Mouse (Mus musculus) limb, embryonic 12.5 days (tissue): ENCODE results near the gene Zbtb21. TPM values are rescaled to one million over a fixed set of nuclear protein-coding genes. Genes with fewer than 3 reads are reported as not detected.

Experiments
- polyA plus RNA-seq: library from polyadenylated mRNA; unstranded; fragments of >200 nt; fragmentation: Nextera tagmentation; extraction: Ambion mirVana; gene quantifications from 2 replicates; pipeline ENCODE4 v1.2.1, GENCODE M21; 2016

Zbtb21 gene
- polyA plus RNA-seq, 1 experiment from 2014 or later: 14.0 TPM

Other genes starting within 250 kb of the Zbtb21 start
- gene Ripk4, start 198.8 kb downstream of the Zbtb21 start, polyA plus RNA-seq: 5.2 and 6.8 TPM in 2 replicates
- 16.2 and 18.1 TPM in 2 replicates for gene Prdm15, start 110.8 kb downstream of the Zbtb21 start, polyA plus RNA-seq
- gene C2cd2, start within 50 bp of the Zbtb21 start, polyA plus RNA-seq: 15.0 and 18.9 TPM in 2 replicates
- gene B230307C23Rik, start 34.7 kb upstream of the Zbtb21 start, polyA plus RNA-seq: 19.8 and 21.8 TPM in 2 replicates
- 27.9 and 33.0 TPM in 2 replicates for gene A630089N07Rik, start 119.8 kb upstream of the Zbtb21 start, polyA plus RNA-seq